Mouse (Mus musculus): ENCODE measurements around the gene Clmp.
"Not testable (repeated sequence)": the region's sequence is repeated elsewhere in the genome, so short reads cannot be mapped to it uniquely, and the experiment has no call there.

Gene Clmp

GRCm38 (mm10) chr9:40731591-40732048 lies 45.9 kb downstream of the Clmp start:
- DNase-seq (ENCODE audit: low read depth, low spot score): no peak

GRCm38 (mm10) chr9:40732302-40732701 lies 46.5 kb downstream of the Clmp start:
- no peak for DNase-seq (ENCODE audit: low read depth, low spot score)

GRCm38 (mm10) chr9:40737117-40737516 lies 51.4 kb downstream of the Clmp start:
- no peak for DNase-seq (ENCODE audit: low read depth, low spot score)

- DNase-seq (ENCODE audit: low read depth, low spot score): peak; percentile 43
Measured at GRCm38 (mm10) chr9:40743525-40744034, 57.8 kb downstream of the Clmp start.

GRCm38 (mm10) chr9:40744233-40744632 lies 58.5 kb downstream of the Clmp start:
- peak; percentile 35 for DNase-seq (ENCODE audit: low read depth, low spot score)

- peak; percentile 13 for DNase-seq (ENCODE audit: low read depth, low spot score)
Measured at GRCm38 (mm10) chr9:40746796-40747195, 61.0 kb downstream of the Clmp start.

GRCm38 (mm10) chr9:40747249-40747648 lies 61.5 kb downstream of the Clmp start:
- no peak for DNase-seq (ENCODE audit: low read depth, low spot score)

- peak; percentile 36 for DNase-seq (ENCODE audit: low read depth, low spot score)
Measured at GRCm38 (mm10) chr9:40749832-40750620, 64.3 kb downstream of the Clmp start.

- no peak for DNase-seq (ENCODE audit: low read depth, low spot score)
Measured at GRCm38 (mm10) chr9:40751749-40752148, 66.0 kb downstream of the Clmp start.

GRCm38 (mm10) chr9:40756401-40756800 lies 70.6 kb downstream of the Clmp start:
- DNase-seq (ENCODE audit: low read depth, low spot score): peak; percentile 75

GRCm38 (mm10) chr9:40757105-40757626 lies 71.4 kb downstream of the Clmp start:
- DNase-seq (ENCODE audit: low read depth, low spot score): peak; percentile 40

GRCm38 (mm10) chr9:40757685-40758270 lies 72.0 kb downstream of the Clmp start:
- DNase-seq (ENCODE audit: low read depth, low spot score): peak; percentile 79

GRCm38 (mm10) chr9:40762354-40762753 lies 76.6 kb downstream of the Clmp start:
- DNase-seq (ENCODE audit: low read depth, low spot score): no peak

GRCm38 (mm10) chr9:40764887-40765580 lies 79.3 kb downstream of the Clmp start:
- peak; percentile 42 for DNase-seq (ENCODE audit: low read depth, low spot score)

GRCm38 (mm10) chr9:40765581-40765940 lies 79.8 kb downstream of the Clmp start:
- no peak for DNase-seq (ENCODE audit: low read depth, low spot score)

- no peak for DNase-seq (ENCODE audit: low read depth, low spot score)
Measured at GRCm38 (mm10) chr9:40766058-40766605, 80.4 kb downstream of the Clmp start.

- DNase-seq (ENCODE audit: low read depth, low spot score): no peak
Measured at GRCm38 (mm10) chr9:40767946-40768345, 82.2 kb downstream of the Clmp start.

GRCm38 (mm10) chr9:40772246-40772645 lies 86.5 kb downstream of the Clmp start:
- DNase-seq (ENCODE audit: low read depth, low spot score): no peak

GRCm38 (mm10) chr9:40773142-40773541 lies 87.4 kb downstream of the Clmp start:
- DNase-seq (ENCODE audit: low read depth, low spot score): not testable (repeated sequence)

GRCm38 (mm10) chr9:40773869-40774268 lies 88.1 kb downstream of the Clmp start:
- no peak for DNase-seq (ENCODE audit: low read depth, low spot score)

GRCm38 (mm10) chr9:40776044-40776443 lies 90.3 kb downstream of the Clmp start:
- no peak for DNase-seq (ENCODE audit: low read depth, low spot score)
